Mouse (Mus musculus) telencephalon, adult 2 months (tissue): ENCODE results near the gene Fndc1.

Experiments used
- DNase-seq: peaks from one replicate; pipeline ENCODE4 v3.0.0-alpha.2; 2011; ENCODE audit warnings: low read depth, low spot score

The Fndc1 gene

DNA sequence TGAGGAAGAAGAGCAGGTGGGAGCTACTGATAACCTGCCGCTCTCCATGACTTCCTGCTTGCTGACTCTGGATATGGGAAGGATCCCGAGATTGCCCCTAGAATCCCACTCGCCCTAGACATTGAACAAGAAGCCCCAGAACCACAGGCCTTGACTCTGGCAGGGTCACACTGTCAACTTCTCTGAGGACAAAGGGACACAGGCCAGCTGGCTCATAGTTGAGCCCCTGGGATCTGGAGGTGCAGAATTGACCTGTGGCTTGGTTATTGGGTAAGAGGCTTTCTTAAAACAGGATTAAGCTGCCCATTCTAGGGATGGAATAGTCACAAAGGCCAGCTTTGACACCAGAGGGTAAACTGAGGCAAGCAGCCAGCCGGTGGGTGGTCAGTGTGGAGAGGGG is 136.8 kb downstream of the Fndc1 start:
- DNase-seq: no peak
